Mouse (Mus musculus) hindbrain, embryonic 10.5 days (tissue): ENCODE data around the gene Myo1h. TPM values are rescaled to one million over a fixed set of nuclear protein-coding genes. Genes with fewer than 3 reads are reported as not detected.

Experiments
- DNase-seq: peaks from one replicate; pipeline ENCODE4 v3.0.0-alpha.2; 2017; ENCODE audit warnings: low spot score
- H3K27ac ChIP-seq: fragments of 300-500 bp; sonication (generic); 2 replicates; pipeline ENCODE4 v1.5.1; 2016; ENCODE audit warnings: mild to moderate bottlenecking, moderate library complexity
- H3K27me3 ChIP-seq: fragments of 300-500 bp; sonication (generic); 2 replicates; pipeline ENCODE4 v1.6.1; 2016; ENCODE audit warnings: mild to moderate bottlenecking; ENCODE audit not compliant: poor library complexity, insufficient read depth, severe bottlenecking
- H3K36me3 ChIP-seq: fragments of 300-500 bp; sonication (generic); 2 replicates; pipeline ENCODE4 v1.6.1; 2016; ENCODE audit warnings: mild to moderate bottlenecking, moderate library complexity
- H3K4me1 ChIP-seq: fragments of 300-500 bp; sonication (generic); replicated peaks from 2 replicates; pipeline ENCODE4 v1.6.1; 2016; ENCODE audit warnings: mild to moderate bottlenecking
- H3K4me3 ChIP-seq: fragments of 300-500 bp; sonication (generic); 2 replicates; pipeline ENCODE4 v1.5.1; 2016; ENCODE audit warnings: mild to moderate bottlenecking, moderate library complexity
- H3K9me3 ChIP-seq: fragments of 300-500 bp; sonication (generic); 2 replicates; pipeline ENCODE4 v1.6.1; 2016; ENCODE audit warnings: mild to moderate bottlenecking, moderate library complexity
- WGBS: fragments of 180-500 bp; shearing (Covaris S2); methylation state at CpG from one replicate; pipeline ENCODE4 v1.1.7; 2016; 5-methylcytosine and 5-hydroxymethylcytosine counted together
- polyA plus RNA-seq: library from polyadenylated mRNA; unstranded; fragments of >200 nt; fragmentation: Nextera tagmentation; extraction: Ambion mirVana; gene quantifications from 2 replicates; pipeline ENCODE4 v1.2.1, GENCODE M21; 2016

Myo1h gene
- polyA plus RNA-seq, 1 experiment from 2014 or later: 0.59 TPM

- H3K27ac ChIP-seq: no peak overlapping the region
- H3K4me3 ChIP-seq: no peak overlapping the region
- H3K27me3 ChIP-seq: peaks cover 99% of the 10 kb centered on the region
- WGBS: 18% methylated on average over 16 of the region's 16 CpGs
- peak; percentile 38 for DNase-seq
- no peaks in the 10 kb centered on the region for H3K9me3 ChIP-seq
- no peaks in the 10 kb centered on the region for H3K36me3 ChIP-seq
- H3K4me1 ChIP-seq: peaks cover 62% of the 10 kb centered on the region
Observed at GRCm38 (mm10) chr5:114275991-114276390, 13.0 kb upstream of the Myo1h start.

- DNase-seq: no peak
- Histone ChIP-seq H3K36me3 (no peaks in the 10 kb centered on the region), H3K27ac (0 out of 2 replicates have a peak overlapping the region, but pooled peaks have one; percentile 6), H3K4me1 (peaks cover 43% of the 10 kb centered on the region), H3K4me3 (no peak overlapping the region), H3K27me3 (peaks cover 98% of the 10 kb centered on the region), H3K9me3 (no peaks in the 10 kb centered on the region)
- 47% methylated on average over 12 of the region's 12 CpGs for WGBS
Observed at GRCm38 (mm10) chr5:114279382-114280143, 9.4 kb upstream of the Myo1h start.

GRCm38 (mm10) chr5:114282346-114282745, 6.6 kb upstream of the Myo1h start:
- Histone ChIP-seq H3K27me3 (peaks cover 92% of the 10 kb centered on the region), H3K27ac (no peak overlapping the region), H3K4me1 (peaks cover 27% of the 10 kb centered on the region; the same call in 1 of the 2 replicates), H3K4me3 (no peak overlapping the region), H3K9me3 (no peaks in the 10 kb centered on the region), H3K36me3 (no peaks in the 10 kb centered on the region)
- 61% methylated on average over 6 of the region's 6 CpGs for WGBS
- DNase-seq: no peak

- Histone ChIP-seq H3K27me3 (peaks cover 92% of the 10 kb centered on the region), H3K9me3 (no peaks in the 10 kb centered on the region), H3K27ac (peak overlapping the region; percentile 14; the same call in 1 of the 2 replicates), H3K4me3 (no peak overlapping the region), H3K36me3 (no peaks in the 10 kb centered on the region), H3K4me1 (peaks cover 13% of the 10 kb centered on the region)
- DNase-seq: no peak
- 76% methylated on average over 13 of the region's 13 CpGs for whole genome bisulfite sequencing
Observed at GRCm38 (mm10) chr5:114284604-114285397, 4.2 kb upstream of the Myo1h start.

GRCm38 (mm10) chr5:114285398-114285700, 3.6 kb upstream of the Myo1h start:
- DNase-seq: no peak
- Histone ChIP-seq H3K27ac (no peak overlapping the region), H3K36me3 (no peaks in the 10 kb centered on the region), H3K9me3 (no peaks in the 10 kb centered on the region), H3K4me3 (no peak overlapping the region), H3K27me3 (peaks cover 93% of the 10 kb centered on the region), H3K4me1 (peaks cover 17% of the 10 kb centered on the region)
- 93% methylated on average over 3 of the region's 3 CpGs for WGBS

- no peaks in the 10 kb centered on the region for H3K9me3 ChIP-seq
- no peak overlapping the region for H3K4me3 ChIP-seq
- peaks cover 17% of the 10 kb centered on the region for H3K4me1 ChIP-seq
- no peaks in the 10 kb centered on the region for H3K36me3 ChIP-seq
- peaks cover 92% of the 10 kb centered on the region for H3K27me3 ChIP-seq
- WGBS: 80% methylated on average over 4 of the region's 4 CpGs
- DNase-seq: no peak
- H3K27ac ChIP-seq: no peak overlapping the region
Observed at GRCm38 (mm10) chr5:114286102-114286501, 2.9 kb upstream of the Myo1h start.

- H3K27ac ChIP-seq: no peak overlapping the region
- no peak for DNase-seq
- H3K4me1 ChIP-seq: peaks cover 15% of the 10 kb centered on the region
- no peaks in the 10 kb centered on the region for H3K9me3 ChIP-seq
- WGBS: 84% methylated on average over 16 of the region's 16 CpGs
- peaks cover 92% of the 10 kb centered on the region for H3K27me3 ChIP-seq
- no peak overlapping the region for H3K4me3 ChIP-seq
- no peaks in the 10 kb centered on the region for H3K36me3 ChIP-seq
Observed at GRCm38 (mm10) chr5:114286872-114287571, 1.9 kb upstream of the Myo1h start.

GRCm38 (mm10) chr5:114288396-114288795, 570 bp upstream of the Myo1h start:
- Histone ChIP-seq H3K4me3 (no peak overlapping the region), H3K4me1 (peaks cover 17% of the 10 kb centered on the region), H3K27me3 (peaks cover 92% of the 10 kb centered on the region), H3K9me3 (no peaks in the 10 kb centered on the region), H3K36me3 (no peaks in the 10 kb centered on the region), H3K27ac (no peak overlapping the region)
- WGBS: 84% methylated on average over 5 of the region's 5 CpGs
- DNase-seq: no peak

GRCm38 (mm10) chr5:114290004-114290403, 1.0 kb downstream of the Myo1h start:
- H3K4me1 ChIP-seq: peaks cover 15% of the 10 kb centered on the region
- H3K4me3 ChIP-seq: no peak overlapping the region
- no peak for DNase-seq
- H3K36me3 ChIP-seq: no peaks in the 10 kb centered on the region
- peaks cover 92% of the 10 kb centered on the region for H3K27me3 ChIP-seq
- no peak overlapping the region for H3K27ac ChIP-seq
- WGBS: 61% methylated on average over 3 of the region's 3 CpGs
- no peaks in the 10 kb centered on the region for H3K9me3 ChIP-seq

- no peak for DNase-seq
- WGBS: 40% methylated on average over 22 of the region's 22 CpGs
Observed at GRCm38 (mm10) chr5:114296693-114297631, 8.0 kb downstream of the Myo1h start.

GRCm38 (mm10) chr5:114298212-114298894, 9.4 kb downstream of the Myo1h start:
- Histone ChIP-seq H3K4me1 (peaks cover 41% of the 10 kb centered on the region), H3K36me3 (no peaks in the 10 kb centered on the region), H3K4me3 (no peak overlapping the region), H3K27me3 (peaks cover 92% of the 10 kb centered on the region), H3K27ac (no peak overlapping the region), H3K9me3 (no peaks in the 10 kb centered on the region)
- WGBS: 75% methylated on average over 18 of the region's 18 CpGs
- DNase-seq: no peak

More at GRCm38 (mm10) chr5:114296693-114297631, 8.0 kb downstream of the Myo1h start:
- Histone ChIP-seq H3K27me3 (peaks cover 93% of the 10 kb centered on the region), H3K27ac (no peak overlapping the region), H3K4me1 (peaks cover 45% of the 10 kb centered on the region), H3K9me3 (no peaks in the 10 kb centered on the region), H3K4me3 (no peak overlapping the region), H3K36me3 (no peaks in the 10 kb centered on the region)
